Mouse (Mus musculus) limb, embryonic 14.5 days (tissue): ENCODE data around the gene Slc35f4. TPM values are rescaled to one million over a fixed set of nuclear protein-coding genes. Genes with fewer than 3 reads are reported as not detected.

Experiments used
- ATAC-seq: fragments of 200-750 bp; cut with Nextera tagmentation; 2 replicates; pipeline ENCODE4 v1.8.0; 2017; ENCODE audit warnings: low read depth, moderate number of reproducible peaks, moderate TSS enrichment; ENCODE audit not compliant: low FRiP score
- DNase-seq: peaks from one replicate; pipeline ENCODE4 v3.0.0-alpha.2; 2015; ENCODE audit warnings: low spot score
- H3K27ac ChIP-seq: fragments of 300-500 bp; sonication (generic); replicated peaks from 2 replicates; pipeline ENCODE4 v1.5.1; 2014; ENCODE audit warnings: low read depth, mild to moderate bottlenecking, low read length, moderate library complexity, mixed read lengths
- H3K27me3 ChIP-seq: fragments of 300-500 bp; sonication (generic); 2 replicates; pipeline ENCODE4 v1.6.1; 2014; ENCODE audit warnings: low read length, mixed read lengths; ENCODE audit not compliant: control insufficient read depth, insufficient read depth
- H3K36me3 ChIP-seq: fragments of 300-500 bp; sonication (generic); 2 replicates; pipeline ENCODE4 v1.6.1; 2014; ENCODE audit warnings: mild to moderate bottlenecking, low read length, moderate library complexity, mixed read lengths; ENCODE audit not compliant: control insufficient read depth, insufficient read depth
- H3K4me1 ChIP-seq: fragments of 300-500 bp; sonication (generic); 2 replicates; pipeline ENCODE4 v1.6.1; 2014; ENCODE audit warnings: antibody characterized with exemption, low read length, mixed read lengths; ENCODE audit not compliant: control insufficient read depth, insufficient read depth
- H3K4me2 ChIP-seq: fragments of 300-500 bp; sonication (generic); replicated peaks from 2 replicates; pipeline ENCODE4 v1.6.1; 2014; ENCODE audit warnings: low read depth, mild to moderate bottlenecking, low read length, moderate library complexity; ENCODE audit not compliant: severe bottlenecking
- H3K4me3 ChIP-seq: fragments of 300-500 bp; sonication (generic); replicated peaks from 2 replicates; pipeline ENCODE4 v1.5.1; 2014; ENCODE audit warnings: low read length
- H3K9ac ChIP-seq: fragments of 300-500 bp; sonication (generic); 2 replicates; pipeline ENCODE4 v1.6.1; 2014; ENCODE audit warnings: mild to moderate bottlenecking, low read depth, low read length, moderate library complexity; ENCODE audit not compliant: severe bottlenecking
- H3K9me3 ChIP-seq: fragments of 300-500 bp; sonication (generic); 2 replicates; pipeline ENCODE4 v1.6.1; 2016; ENCODE audit warnings: low read length; ENCODE audit not compliant: control insufficient read depth
- POLR2A ChIP-seq: fragments of 200-500 bp; IDR thresholded peaks from 2 replicates; pipeline ENCODE4 v1.8.0; 2012; ENCODE audit warnings: inconsistent platforms, mild to moderate bottlenecking, moderate library complexity, borderline replicate concordance; ENCODE audit not compliant: insufficient read depth, insufficient read length; ENCODE audit errors: extremely low read depth
- WGBS: fragments of 180-500 bp; shearing (Covaris S2); extraction: QIAGEN DNeasy Blood & Tissue Kit; methylation state at CpG from one replicate; pipeline ENCODE4 v1.1.7; 2014; 5-methylcytosine and 5-hydroxymethylcytosine counted together
- polyA plus RNA-seq, 2 experiments: library from polyadenylated mRNA; depleted of rRNA in 1 of 2; stranded (reverse) in 1 of 2; unstranded in 1 of 2; fragments of >200 nt; fragmentation: Nextera tagmentation in 1 of 2; extraction: Ambion mirVana in 1 of 2; gene quantifications; 2 replicates each; pipeline versions ENCODE4 v1.2.1 to v1.2.3; 2012 to 2014

The Slc35f4 gene
- polyA plus RNA-seq, 2 experiments = not detected

DNA sequence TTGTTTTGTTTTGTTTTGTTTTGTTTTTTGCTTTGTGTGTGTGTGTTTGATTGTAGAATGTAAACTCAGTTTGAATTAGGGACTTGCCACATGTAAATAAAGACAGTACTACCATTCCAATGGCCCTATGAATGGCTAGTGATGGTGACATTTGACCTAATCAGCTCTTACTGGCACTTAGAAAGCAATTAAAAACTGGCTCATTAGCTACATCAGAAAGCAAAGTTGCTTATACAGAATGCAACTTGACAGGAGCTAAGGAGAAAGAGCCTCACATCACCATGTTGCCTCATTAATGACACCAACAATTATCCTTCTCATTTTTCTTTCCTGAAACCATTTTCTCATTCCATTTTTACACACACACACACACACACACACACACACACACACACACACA is 170.3 kb downstream of the Slc35f4 start:
- Histone ChIP-seq H3K9ac (no peak overlapping the region), H3K4me3 (no peak overlapping the region), H3K4me1 (no peaks in the 10 kb centered on the region), H3K27ac (no peak overlapping the region), H3K9me3 (no peaks in the 10 kb centered on the region), H3K36me3 (no peaks in the 10 kb centered on the region), H3K4me2 (no peak overlapping the region), H3K27me3 (no peaks in the 10 kb centered on the region)
- TF ChIP-seq POLR2A = no peak
- no peak for ATAC-seq
- DNase-seq = no peak

GRCm38 (mm10) chr14:49348897-49349250 is 177.0 kb downstream of the Slc35f4 start:
- Histone ChIP-seq H3K9me3 (no peaks in the 10 kb centered on the region), H3K9ac (no peak overlapping the region), H3K4me1 (no peaks in the 10 kb centered on the region), H3K27ac (no peak overlapping the region), H3K36me3 (no peaks in the 10 kb centered on the region), H3K4me3 (no peak overlapping the region), H3K27me3 (no peaks in the 10 kb centered on the region), H3K4me2 (no peak overlapping the region)
- ATAC-seq (no peak), DNase-seq (no peak)
- TF ChIP-seq POLR2A = no peak
- WGBS = 81% methylated on average over 1 of the region's 1 CpGs

DNA sequence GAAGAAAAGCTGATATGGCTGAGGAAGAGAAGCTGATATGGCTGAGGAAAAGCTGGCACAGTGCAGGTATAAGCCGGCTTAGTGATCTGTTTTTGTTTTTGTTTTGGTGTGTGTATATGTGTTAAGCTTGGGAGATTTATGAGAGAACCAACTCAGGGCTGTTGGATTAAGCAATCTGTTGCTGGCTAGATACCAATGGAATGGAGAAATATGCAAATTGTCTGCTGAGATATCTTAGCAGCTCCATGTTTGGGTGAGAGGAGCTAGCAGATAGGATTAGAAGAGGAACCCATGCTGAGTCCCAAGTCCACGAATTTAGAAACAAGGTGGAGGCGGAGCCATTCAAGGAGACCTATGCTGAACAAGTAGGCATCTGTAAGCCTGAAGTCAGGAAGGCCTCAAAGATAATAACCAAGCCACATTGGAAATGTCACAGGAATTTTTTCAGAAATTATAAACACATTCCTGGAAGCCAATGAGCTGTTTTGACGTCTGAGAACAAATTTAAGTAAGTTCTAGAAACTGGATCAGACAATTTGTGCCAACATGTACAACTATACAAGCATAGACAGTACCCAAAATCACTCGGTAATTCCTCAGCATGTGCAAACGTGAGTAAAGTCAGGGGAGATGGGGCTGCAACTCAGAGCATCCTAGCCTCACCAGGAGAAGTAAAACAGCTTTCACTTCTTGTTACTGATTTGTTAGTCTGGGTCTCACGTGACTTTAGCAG is 177.5 kb downstream of the Slc35f4 start:
- no peak for DNase-seq
- H3K9ac ChIP-seq = no peak overlapping the region
- H3K4me1 ChIP-seq = no peaks in the 10 kb centered on the region
- no peak overlapping the region for H3K4me2 ChIP-seq
- H3K4me3 ChIP-seq = no peak overlapping the region
- H3K36me3 ChIP-seq = no peaks in the 10 kb centered on the region
- ATAC-seq = no peak
- no peak for TF ChIP-seq POLR2A
- 65% methylated on average over 7 of the region's 7 CpGs for WGBS
- no peaks in the 10 kb centered on the region for H3K27me3 ChIP-seq
- H3K9me3 ChIP-seq = no peaks in the 10 kb centered on the region
- H3K27ac ChIP-seq = no peak overlapping the region

GRCm38 (mm10) chr14:49345835-49346234 is 180.0 kb downstream of the Slc35f4 start:
- H3K36me3 ChIP-seq = no peaks in the 10 kb centered on the region
- H3K9ac ChIP-seq = no peak overlapping the region
- H3K4me3 ChIP-seq = no peak overlapping the region
- DNase-seq (no peak), ATAC-seq (no peak)
- no peaks in the 10 kb centered on the region for H3K4me1 ChIP-seq
- H3K4me2 ChIP-seq = no peak overlapping the region
- H3K9me3 ChIP-seq = no peaks in the 10 kb centered on the region
- 87% methylated on average over 2 of the region's 2 CpGs for WGBS
- no peak for TF ChIP-seq POLR2A
- no peaks in the 10 kb centered on the region for H3K27me3 ChIP-seq
- H3K27ac ChIP-seq = no peak overlapping the region

DNA sequence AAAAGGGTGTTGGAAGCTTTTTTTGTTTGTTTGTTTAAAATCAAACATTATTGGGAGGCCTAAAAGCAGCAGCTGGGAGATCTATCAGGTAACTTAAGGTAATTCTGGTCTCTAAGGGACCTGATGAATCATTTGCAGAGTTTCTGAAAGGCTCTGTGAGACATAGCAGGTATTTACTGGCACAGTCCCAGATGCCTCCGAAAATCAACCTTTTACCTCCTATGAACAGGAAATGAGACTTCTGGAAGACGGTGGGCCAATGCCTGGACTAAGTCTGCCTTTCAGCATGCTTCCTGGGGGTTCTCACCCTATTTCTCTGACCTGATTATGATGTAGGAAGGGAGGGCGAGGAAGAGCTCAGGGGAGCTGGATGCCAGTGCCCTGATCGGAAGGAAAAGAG is 188.8 kb downstream of the Slc35f4 start:
- Histone ChIP-seq H3K4me3 (no peak overlapping the region), H3K4me2 (no peak overlapping the region), H3K27ac (no peak overlapping the region), H3K9me3 (no peaks in the 10 kb centered on the region), H3K9ac (no peak overlapping the region), H3K4me1 (no peaks in the 10 kb centered on the region), H3K27me3 (no peaks in the 10 kb centered on the region), H3K36me3 (no peaks in the 10 kb centered on the region)
- DNase-seq (no peak), ATAC-seq (no peak)
- TF ChIP-seq POLR2A = no peak
- WGBS = 47% methylated on average over 4 of the region's 4 CpGs
